Mouse (Mus musculus) thymus, postnatal 36 days (tissue): ENCODE measurements around the gene Ykt6.
"Not testable (repeated sequence)": the region's sequence is repeated elsewhere in the genome, so short reads cannot be mapped to it uniquely, and the experiment has no call there.

Experiments used
- DNase-seq, 2 experiments: peaks; one replicate each; pipeline ENCODE4 v3.0.0; 2022; ENCODE audit warnings: mixed read lengths in 2 of 2

The Ykt6 gene

DNA sequence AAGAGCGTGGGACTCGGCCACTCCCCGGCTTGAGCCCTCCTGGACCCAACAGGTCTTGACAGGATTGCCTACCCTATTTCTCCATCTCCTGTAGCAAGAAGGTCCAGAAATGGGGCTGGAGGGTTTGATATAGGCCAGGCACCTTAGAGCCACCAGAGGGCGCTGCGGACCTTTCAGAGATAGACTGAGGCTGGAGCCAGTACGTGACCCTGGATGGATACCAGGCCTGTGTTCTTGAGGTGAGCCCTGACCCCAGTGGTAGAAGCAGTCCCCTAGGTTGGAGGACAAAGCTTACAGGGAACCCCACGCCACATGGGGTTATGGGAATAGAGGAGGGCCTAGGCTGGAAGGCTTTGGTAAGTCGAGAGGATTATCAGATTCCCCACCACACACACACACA lies 40.5 kb downstream of the Ykt6 start:
- peak; percentile 80 to 83 for DNase-seq

DNA sequence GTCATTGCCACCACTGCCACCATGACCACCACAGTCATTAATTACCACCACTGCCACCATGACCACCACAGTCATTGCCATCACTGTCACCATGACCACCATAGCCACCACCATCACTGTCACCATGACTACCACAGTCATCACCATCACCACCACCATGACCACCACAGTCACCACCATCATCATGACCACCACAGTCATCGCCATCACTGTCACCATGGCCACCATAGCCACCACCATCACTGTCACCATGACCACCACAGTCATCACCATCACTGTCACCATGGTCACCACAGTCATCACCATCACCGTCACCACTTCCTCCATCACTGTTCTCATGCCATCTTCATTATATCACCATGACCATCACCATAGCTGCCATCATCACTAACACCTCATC lies 43.0 kb downstream of the Ykt6 start:
- DNase-seq: no peak

DNA sequence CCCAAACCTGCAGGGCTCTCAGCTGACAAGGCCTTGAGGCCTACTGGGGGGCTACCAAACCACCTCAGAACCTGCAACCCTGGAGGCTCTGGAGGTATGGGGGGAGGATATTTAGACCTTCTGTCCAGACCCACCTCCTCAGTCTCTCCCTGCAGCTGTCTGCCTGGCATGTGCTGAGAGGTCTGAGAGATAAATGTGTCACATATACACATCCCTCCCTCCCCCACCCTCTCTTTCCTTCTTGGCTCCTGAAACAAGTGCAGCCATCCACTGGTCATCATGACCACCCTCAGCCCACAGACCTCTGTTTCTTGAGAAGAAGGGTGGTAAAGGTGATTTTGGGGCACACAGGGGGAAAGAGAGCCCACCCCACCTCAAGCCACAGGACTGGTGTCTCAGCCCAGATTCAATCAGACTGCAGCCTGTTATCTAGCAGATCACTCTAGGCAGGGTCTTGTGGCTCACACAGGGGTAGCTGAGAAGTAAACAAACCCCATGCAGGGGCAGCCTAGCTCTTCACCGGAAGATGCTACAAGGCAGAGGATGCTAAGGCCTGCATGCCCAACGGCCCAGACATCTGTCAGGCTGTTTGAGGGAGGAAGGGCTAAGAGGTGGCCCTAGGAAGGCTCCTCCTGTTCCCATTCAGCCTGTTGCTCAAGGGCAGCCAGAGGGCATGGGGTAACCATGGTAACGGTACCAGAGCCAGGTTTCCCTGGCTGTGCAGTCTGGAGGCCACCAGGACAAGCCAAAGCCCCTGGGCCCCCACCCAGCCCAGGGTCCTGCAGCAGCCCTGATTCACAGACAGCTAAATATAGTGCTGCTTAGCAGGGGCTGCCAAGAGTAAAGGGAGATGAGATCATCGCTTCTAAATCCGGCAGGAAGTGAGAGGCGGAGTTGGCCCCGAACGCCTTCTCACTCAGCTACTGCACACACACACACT lies 44.6 kb downstream of the Ykt6 start:
- peak; percentile 63 to 75 for DNase-seq

DNA sequence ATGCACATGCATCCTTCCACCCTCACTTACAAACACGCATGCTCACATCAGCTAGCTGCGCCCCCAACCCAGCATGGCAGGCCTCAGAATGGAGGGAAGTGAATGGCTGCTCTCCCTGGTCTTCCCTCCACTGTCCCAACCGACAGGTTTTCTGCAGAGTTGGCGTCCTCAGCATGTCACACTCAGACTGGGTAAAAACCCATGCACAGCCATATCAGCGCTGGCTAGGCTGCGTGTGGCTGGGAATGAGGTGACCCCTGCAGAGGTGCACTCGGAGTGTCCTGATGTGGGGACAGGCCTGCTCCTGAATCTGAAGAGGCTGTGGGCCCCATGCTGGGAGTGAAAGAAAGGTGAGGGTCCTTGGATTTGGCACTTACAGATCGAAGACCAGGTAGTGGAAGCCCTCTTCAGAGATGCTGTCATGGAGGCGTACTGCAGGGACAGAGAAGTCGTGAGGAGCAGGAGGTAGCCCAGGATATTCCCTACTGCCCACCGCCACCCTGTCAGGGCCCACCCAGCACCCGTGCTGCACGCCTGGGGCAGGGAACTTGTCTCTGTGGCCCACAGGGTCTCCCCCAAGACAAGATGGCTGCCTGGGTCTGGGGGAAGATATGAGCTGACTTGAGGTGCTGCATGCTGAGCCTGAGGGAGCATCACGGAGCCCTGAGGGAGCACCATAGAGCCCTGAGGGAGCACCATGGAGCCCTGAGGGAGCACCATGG lies 45.6 kb downstream of the Ykt6 start:
- peak in 1 of 2 experiments; percentile 36 for DNase-seq

DNA sequence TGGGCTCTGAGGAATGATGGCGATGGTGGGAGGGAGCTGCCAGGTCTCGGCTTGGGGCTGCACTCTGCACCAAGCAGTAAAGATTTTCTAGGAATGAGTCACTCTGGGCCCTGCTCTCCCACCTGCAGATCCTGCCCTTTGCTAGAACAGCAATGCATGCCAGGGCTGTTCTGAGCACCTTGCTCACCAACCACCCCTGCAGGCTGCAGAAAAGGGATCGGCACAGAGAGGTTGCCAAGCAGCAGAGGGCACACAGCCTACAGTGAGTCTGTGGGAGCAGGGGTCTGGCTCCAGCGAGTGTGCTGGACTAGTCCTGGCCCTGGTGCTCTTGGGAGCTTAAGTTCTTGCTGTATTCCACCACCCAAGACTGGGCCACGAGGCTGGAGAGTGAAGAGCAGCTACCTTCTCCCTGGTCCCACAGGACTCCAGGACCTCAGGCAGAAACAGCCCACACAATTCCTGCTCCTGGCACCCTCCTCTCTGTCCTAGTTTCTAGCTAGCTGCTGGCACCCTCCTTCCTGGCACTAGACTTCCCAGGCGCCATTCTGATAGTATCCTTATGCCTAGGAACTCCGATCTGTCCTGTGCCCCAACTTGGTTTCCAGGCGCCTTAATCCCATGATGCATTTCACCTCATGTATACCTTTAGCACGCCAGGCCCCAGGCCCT lies 46.6 kb downstream of the Ykt6 start:
- DNase-seq: no peak

- peak in 1 of 2 experiments; percentile 35 for DNase-seq
Observed at GRCm38 (mm10) chr11:6003046-6003639, 47.6 kb downstream of the Ykt6 start.

GRCm38 (mm10) chr11:6005374-6006043 lies 50.0 kb downstream of the Ykt6 start:
- DNase-seq: not testable (repeated sequence)

GRCm38 (mm10) chr11:6006351-6007009 lies 51.0 kb downstream of the Ykt6 start:
- peak in 1 of 2 experiments; percentile 27 for DNase-seq

GRCm38 (mm10) chr11:6007010-6007778 lies 51.7 kb downstream of the Ykt6 start:
- not testable (repeated sequence) for DNase-seq

GRCm38 (mm10) chr11:6007779-6008128 lies 52.3 kb downstream of the Ykt6 start:
- not testable (repeated sequence) for DNase-seq

DNA sequence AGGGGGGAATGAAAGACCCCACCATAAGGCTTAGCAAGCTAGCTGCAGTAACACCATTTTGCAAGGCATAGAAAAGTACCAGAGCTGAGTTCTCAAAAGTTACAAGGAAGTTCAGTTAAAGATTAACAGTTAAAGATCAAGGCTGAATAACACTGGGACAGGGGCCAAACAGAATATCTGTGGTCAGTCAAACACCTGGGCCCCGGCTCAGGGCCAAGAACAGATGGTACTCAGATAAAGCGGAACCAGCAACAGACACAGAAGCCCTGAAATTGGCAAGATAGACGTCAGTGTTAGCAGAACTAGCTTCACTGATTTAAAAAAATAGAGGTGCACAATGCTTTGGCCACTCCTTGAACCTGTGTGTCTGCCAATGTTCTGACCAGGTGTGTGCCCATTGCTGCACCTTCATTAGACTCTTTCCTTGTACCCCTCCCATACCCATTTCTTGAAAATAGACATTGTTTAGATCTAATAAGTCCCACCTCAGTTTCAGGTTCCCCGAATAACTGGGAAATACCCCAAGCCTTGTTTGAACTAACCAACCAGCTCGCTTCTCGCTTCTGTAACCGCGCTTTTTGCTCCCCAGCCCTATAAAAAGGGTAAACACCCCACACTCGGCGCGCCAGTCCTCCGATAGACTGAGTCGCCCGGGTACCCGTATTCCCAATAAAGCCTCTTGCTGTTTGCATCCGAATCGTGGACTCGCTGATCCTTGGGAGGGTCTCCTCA lies 55.4 kb downstream of the Ykt6 start:
- not testable (repeated sequence) for DNase-seq

GRCm38 (mm10) chr11:6011879-6012278 lies 56.4 kb downstream of the Ykt6 start:
- DNase-seq: no peak

GRCm38 (mm10) chr11:6013359-6013758 lies 57.9 kb downstream of the Ykt6 start:
- no peak for DNase-seq

DNA sequence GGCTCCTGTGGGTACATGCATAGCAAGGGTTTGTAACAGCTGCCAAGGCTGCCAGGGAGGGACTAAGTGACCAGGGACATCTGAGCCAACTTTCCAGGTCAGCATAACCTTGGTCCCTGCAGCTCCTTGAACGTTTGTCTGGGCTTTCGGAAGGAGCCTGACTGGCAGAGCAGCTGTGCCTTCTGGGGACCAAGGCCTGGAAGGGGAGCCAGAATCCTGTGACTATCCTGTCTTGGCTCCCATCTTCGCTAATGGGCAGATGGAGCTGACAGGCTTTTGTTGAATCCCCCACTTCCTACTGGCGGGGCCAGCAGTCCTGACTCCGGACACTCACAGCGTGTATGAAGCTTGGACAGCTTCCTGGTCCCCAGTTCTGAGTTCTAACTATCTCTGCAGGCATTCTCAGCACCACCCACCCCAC lies 59.5 kb downstream of the Ykt6 start:
- DNase-seq: no peak

GRCm38 (mm10) chr11:6016368-6016767 lies 60.9 kb downstream of the Ykt6 start:
- DNase-seq: peak; percentile 43 to 44

DNA sequence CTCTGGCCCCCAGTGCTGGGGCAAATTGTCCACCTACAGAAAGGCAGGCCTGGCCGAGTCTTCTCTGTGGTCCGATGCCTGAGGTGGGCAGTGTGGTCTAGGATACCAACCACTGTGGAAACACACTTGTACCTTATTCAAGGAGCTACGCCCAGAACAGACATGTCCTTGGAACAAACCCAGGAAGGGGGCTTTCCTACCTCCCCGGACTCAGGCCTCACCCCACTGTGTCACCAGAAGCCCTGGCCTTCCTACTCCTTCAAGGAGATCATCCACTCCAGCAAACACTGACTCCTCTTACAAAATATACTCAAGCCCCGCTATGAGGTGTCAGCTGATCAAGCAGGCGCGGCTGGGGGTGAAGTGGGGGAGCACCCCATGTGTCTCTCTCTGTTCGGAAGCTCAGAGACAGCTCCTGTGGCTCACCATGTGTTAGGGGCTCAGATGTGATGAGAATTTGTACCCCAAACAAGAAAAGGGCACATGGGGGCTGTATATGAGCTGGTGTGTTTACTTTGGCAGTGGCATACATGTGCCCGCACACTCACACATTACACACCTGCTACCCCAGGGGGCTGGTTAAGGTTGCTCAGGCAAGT lies 61.4 kb downstream of the Ykt6 start:
- DNase-seq: peak; percentile 34 to 62
